Mouse (Mus musculus): ENCODE data around the gene Satb1. TPM values are rescaled to one million over a fixed set of nuclear protein-coding genes. Genes with fewer than 3 reads are reported as not detected.
A peak's percentile ranks its signal among the peaks of the same experiment; 100 is the strongest.

The Satb1 gene
- polyA plus RNA-seq, 1 experiment from 2014 or later: 24.2 TPM

GRCm38 (mm10) chr17:51790387-51791060 lies 42.6 kb downstream of the Satb1 start:
- H3K4me2 ChIP-seq (ENCODE audit: low read length): peak overlapping the region; percentile 12
- no peaks in the 10 kb centered on the region for H3K27me3 ChIP-seq (replicated peaks; ENCODE audit: control insufficient read depth, insufficient read depth, low read length)
- 0 out of 2 replicates have a peak, but pooled peaks cover 10% of the 10 kb centered on the region for H3K36me3 ChIP-seq (ENCODE audit: control insufficient read depth, insufficient read depth, low read length)
- WGBS: 8% methylated on average over 8 of the region's 8 CpGs
- H3K4me1 ChIP-seq (ENCODE audit: control insufficient read depth, insufficient read depth, low read length): peaks cover 15% of the 10 kb centered on the region
- H3K9me3 ChIP-seq (replicated peaks; ENCODE audit: control insufficient read depth, low read length): no peaks in the 10 kb centered on the region
- peak overlapping the region; percentile 30; the same call in 1 of the 2 replicates for H3K9ac ChIP-seq (ENCODE audit: low read length)
- peak overlapping the region; percentile 61 for H3K27ac ChIP-seq (ENCODE audit: low read depth, low read length)
- ATAC-seq (peak; percentile 92), DNase-seq (ENCODE audit: low spot score) (peak; percentile 69)
- no peak overlapping the region for H3K4me3 ChIP-seq (ENCODE audit: low read depth, low read length)

DNA sequence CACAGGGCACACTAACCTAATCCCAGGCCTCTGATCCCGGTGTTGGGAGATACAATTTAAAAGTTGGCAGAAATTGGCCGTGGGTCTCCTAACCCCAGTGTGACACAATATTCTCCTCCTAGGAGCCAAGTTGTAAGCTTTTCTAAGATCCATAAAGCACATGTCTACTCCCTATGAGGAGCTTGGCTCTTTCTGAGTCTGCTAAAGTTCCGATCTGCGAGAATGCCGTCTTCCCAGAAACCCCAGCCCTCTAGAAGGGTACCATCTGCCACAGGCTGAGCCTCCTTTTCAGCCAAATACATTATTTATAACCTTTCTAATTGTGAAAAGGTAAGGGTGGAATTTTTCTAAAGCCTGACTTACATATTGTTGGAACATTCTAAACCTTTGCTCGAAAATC lies 43.3 kb downstream of the Satb1 start:
- Histone ChIP-seq H3K36me3 (ENCODE audit: control insufficient read depth, insufficient read depth, low read length) (peaks cover 13% of the 10 kb centered on the region; the same call in 1 of the 2 replicates), H3K4me3 (ENCODE audit: low read depth, low read length) (no peak overlapping the region), H3K4me2 (ENCODE audit: low read length) (no peak overlapping the region), H3K9ac (ENCODE audit: low read length) (no peak overlapping the region), H3K9me3 (replicated peaks; ENCODE audit: control insufficient read depth, low read length) (no peaks in the 10 kb centered on the region), H3K4me1 (ENCODE audit: control insufficient read depth, insufficient read depth, low read length) (peaks cover 16% of the 10 kb centered on the region), H3K27ac (ENCODE audit: low read depth, low read length) (no peak overlapping the region), H3K27me3 (replicated peaks; ENCODE audit: control insufficient read depth, insufficient read depth, low read length) (no peaks in the 10 kb centered on the region)
- ATAC-seq (peak; percentile 45; the same call in 1 of the 2 replicates), DNase-seq (ENCODE audit: low spot score) (peak; percentile 49)
- 62% methylated on average over 6 of the region's 6 CpGs for WGBS

- no peak overlapping the region for H3K4me3 ChIP-seq (ENCODE audit: low read depth, low read length)
- no peak for ATAC-seq
Observed at GRCm38 (mm10) chr17:51789098-51789497, 44.0 kb downstream of the Satb1 start.

DNA sequence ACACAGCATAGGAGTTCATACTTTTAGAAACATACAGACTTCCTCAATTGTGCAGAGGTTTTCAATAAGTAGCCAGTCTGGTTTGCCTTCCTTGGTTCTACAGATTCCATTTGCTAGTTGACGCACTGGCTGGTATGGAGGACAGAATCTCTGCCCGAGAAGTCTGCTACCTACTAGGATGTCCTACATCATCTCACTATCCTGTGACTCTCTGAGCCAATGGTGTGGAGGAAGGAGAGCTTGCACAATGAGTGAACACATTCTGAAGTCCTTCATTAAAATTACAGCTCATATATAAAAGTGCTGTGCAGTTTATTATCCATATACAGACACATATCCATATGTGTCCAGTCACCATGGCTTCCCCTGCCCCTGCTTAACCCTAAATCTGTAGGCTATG lies 45.1 kb downstream of the Satb1 start:
- Histone ChIP-seq H3K36me3 (ENCODE audit: control insufficient read depth, insufficient read depth, low read length) (peaks cover 8% of the 10 kb centered on the region), H3K9ac (ENCODE audit: low read length) (no peak overlapping the region)
- no peak for DNase-seq (ENCODE audit: low spot score)

More at GRCm38 (mm10) chr17:51789098-51789497, 44.0 kb downstream of the Satb1 start:
- H3K4me2 ChIP-seq (ENCODE audit: low read length): no peak overlapping the region
- WGBS: 92% methylated on average over 4 of the region's 4 CpGs
- peaks cover 16% of the 10 kb centered on the region for H3K4me1 ChIP-seq (ENCODE audit: control insufficient read depth, insufficient read depth, low read length)
- DNase-seq (ENCODE audit: low spot score): no peak
- no peak overlapping the region for H3K27ac ChIP-seq (ENCODE audit: low read depth, low read length)
- H3K9ac ChIP-seq (ENCODE audit: low read length): no peak overlapping the region
- H3K27me3 ChIP-seq (replicated peaks; ENCODE audit: control insufficient read depth, insufficient read depth, low read length): no peaks in the 10 kb centered on the region
- no peaks in the 10 kb centered on the region for H3K9me3 ChIP-seq (replicated peaks; ENCODE audit: control insufficient read depth, low read length)
- peaks cover 10% of the 10 kb centered on the region; the same call in 1 of the 2 replicates for H3K36me3 ChIP-seq (ENCODE audit: control insufficient read depth, insufficient read depth, low read length)

DNA sequence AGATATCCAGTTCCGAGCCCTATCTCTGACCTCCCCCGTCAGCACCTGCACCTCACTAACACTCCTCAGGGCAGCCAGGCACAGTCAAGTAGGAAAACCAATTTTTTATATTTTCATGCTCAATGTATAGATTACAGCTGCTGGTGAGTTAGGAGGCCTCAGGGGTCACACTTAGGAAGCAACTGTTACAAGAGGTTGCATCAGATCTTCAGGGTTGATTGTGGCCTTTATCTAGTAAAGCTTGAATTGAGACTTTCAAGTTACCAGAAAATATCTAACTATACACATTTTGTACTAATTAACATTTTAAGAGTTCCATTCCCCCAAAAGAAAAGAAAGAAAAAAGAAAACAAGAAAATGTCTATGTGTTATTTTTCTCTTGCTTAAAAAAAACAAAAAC lies 47.0 kb downstream of the Satb1 start:
- Histone ChIP-seq H3K9ac (ENCODE audit: low read length) (no peak overlapping the region), H3K4me3 (ENCODE audit: low read depth, low read length) (no peak overlapping the region), H3K9me3 (replicated peaks; ENCODE audit: control insufficient read depth, low read length) (no peaks in the 10 kb centered on the region), H3K4me2 (ENCODE audit: low read length) (no peak overlapping the region), H3K36me3 (ENCODE audit: control insufficient read depth, insufficient read depth, low read length) (peaks cover 20% of the 10 kb centered on the region), H3K4me1 (ENCODE audit: control insufficient read depth, insufficient read depth, low read length) (peaks cover 16% of the 10 kb centered on the region), H3K27me3 (replicated peaks; ENCODE audit: control insufficient read depth, insufficient read depth, low read length) (no peaks in the 10 kb centered on the region), H3K27ac (ENCODE audit: low read depth, low read length) (no peak overlapping the region)
- 96% methylated on average over 2 of the region's 2 CpGs for WGBS
- no peak for ATAC-seq
- no peak for DNase-seq (ENCODE audit: low spot score)

More for the DNA sequence above, 45.1 kb downstream of the Satb1 start:
- Histone ChIP-seq H3K4me1 (ENCODE audit: control insufficient read depth, insufficient read depth, low read length) (peaks cover 16% of the 10 kb centered on the region), H3K4me3 (ENCODE audit: low read depth, low read length) (no peak overlapping the region), H3K4me2 (ENCODE audit: low read length) (no peak overlapping the region), H3K27me3 (replicated peaks; ENCODE audit: control insufficient read depth, insufficient read depth, low read length) (no peaks in the 10 kb centered on the region), H3K27ac (ENCODE audit: low read depth, low read length) (no peak overlapping the region), H3K9me3 (replicated peaks; ENCODE audit: control insufficient read depth, low read length) (no peaks in the 10 kb centered on the region)
- 97% methylated on average over 2 of the region's 2 CpGs for WGBS
- no peak for ATAC-seq

GRCm38 (mm10) chr17:51784935-51785334 lies 48.2 kb downstream of the Satb1 start:
- H3K9me3 ChIP-seq (replicated peaks; ENCODE audit: control insufficient read depth, low read length): no peaks in the 10 kb centered on the region
- H3K27me3 ChIP-seq (replicated peaks; ENCODE audit: control insufficient read depth, insufficient read depth, low read length): no peaks in the 10 kb centered on the region
- ATAC-seq (no peak), DNase-seq (ENCODE audit: low spot score) (no peak)
- no peak overlapping the region for H3K27ac ChIP-seq (ENCODE audit: low read depth, low read length)
- H3K4me3 ChIP-seq (ENCODE audit: low read depth, low read length): no peak overlapping the region
- no peak overlapping the region for H3K4me2 ChIP-seq (ENCODE audit: low read length)
- 70% methylated on average over 9 of the region's 9 CpGs for WGBS
- H3K4me1 ChIP-seq (ENCODE audit: control insufficient read depth, insufficient read depth, low read length): peaks cover 7% of the 10 kb centered on the region
- H3K36me3 ChIP-seq (ENCODE audit: control insufficient read depth, insufficient read depth, low read length): peaks cover 20% of the 10 kb centered on the region
- no peak overlapping the region for H3K9ac ChIP-seq (ENCODE audit: low read length)

DNA sequence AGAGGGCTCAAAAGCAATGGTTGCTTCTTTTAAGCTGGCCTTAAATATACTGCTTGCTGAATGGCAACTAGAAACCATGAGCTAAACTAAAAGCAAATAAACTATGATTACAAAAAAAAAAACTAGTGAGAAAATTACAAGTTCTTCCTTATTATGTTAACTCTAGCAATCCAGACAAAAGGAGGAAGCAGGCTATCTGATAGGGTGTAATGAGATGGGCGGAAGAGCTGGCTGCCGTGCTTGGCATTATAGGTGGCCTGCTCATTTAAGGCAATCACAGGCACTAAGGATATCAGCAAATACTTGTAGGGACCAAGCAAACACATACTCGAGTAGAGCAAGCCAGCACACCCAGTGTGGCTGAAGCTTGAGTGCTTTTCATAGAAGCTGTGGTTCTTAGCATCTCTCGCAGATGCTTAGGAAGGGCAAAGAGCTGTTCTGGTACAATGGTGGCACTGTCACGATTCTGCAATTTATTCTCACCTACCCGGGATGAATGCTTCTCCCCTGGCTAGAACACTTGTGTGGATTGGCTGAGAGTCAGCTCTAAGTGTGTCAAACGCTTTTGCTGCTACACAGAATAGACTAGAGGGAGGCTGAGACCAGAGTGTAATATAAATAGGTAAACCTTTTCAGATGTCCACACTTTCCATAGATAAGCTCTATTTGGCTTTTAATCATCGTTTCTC lies 49.4 kb downstream of the Satb1 start:
- WGBS: 84% methylated on average over 8 of the region's 8 CpGs
- no peak for ATAC-seq
- no peaks in the 10 kb centered on the region for H3K9me3 ChIP-seq (replicated peaks; ENCODE audit: control insufficient read depth, low read length)
- no peaks in the 10 kb centered on the region for H3K27me3 ChIP-seq (replicated peaks; ENCODE audit: control insufficient read depth, insufficient read depth, low read length)
- no peak overlapping the region for H3K27ac ChIP-seq (ENCODE audit: low read depth, low read length)
- H3K9ac ChIP-seq (ENCODE audit: low read length): no peak overlapping the region
- H3K36me3 ChIP-seq (ENCODE audit: control insufficient read depth, insufficient read depth, low read length): peaks cover 20% of the 10 kb centered on the region
- DNase-seq (ENCODE audit: low spot score): no peak
- peaks cover 3% of the 10 kb centered on the region for H3K4me1 ChIP-seq (ENCODE audit: control insufficient read depth, insufficient read depth, low read length)
- no peak overlapping the region for H3K4me3 ChIP-seq (ENCODE audit: low read depth, low read length)
- no peak overlapping the region for H3K4me2 ChIP-seq (ENCODE audit: low read length)

- ATAC-seq: no peak
- WGBS: 86% methylated on average over 11 of the region's 11 CpGs
Observed at GRCm38 (mm10) chr17:51780036-51780435, 53.1 kb downstream of the Satb1 start.

GRCm38 (mm10) chr17:51778961-51779360 lies 54.1 kb downstream of the Satb1 start:
- H3K4me3 ChIP-seq (ENCODE audit: low read depth, low read length): no peak overlapping the region
- no peak overlapping the region for H3K9ac ChIP-seq (ENCODE audit: low read length)
- no peaks in the 10 kb centered on the region for H3K9me3 ChIP-seq (replicated peaks; ENCODE audit: control insufficient read depth, low read length)
- H3K4me2 ChIP-seq (ENCODE audit: low read length): no peak overlapping the region
- no peaks in the 10 kb centered on the region for H3K27me3 ChIP-seq (replicated peaks; ENCODE audit: control insufficient read depth, insufficient read depth, low read length)
- no peak overlapping the region for H3K27ac ChIP-seq (ENCODE audit: low read depth, low read length)
- 79% methylated on average over 2 of the region's 2 CpGs for WGBS
- no peaks in the 10 kb centered on the region; the same call in none of the 2 replicates for H3K4me1 ChIP-seq (ENCODE audit: control insufficient read depth, insufficient read depth, low read length)
- DNase-seq (ENCODE audit: low spot score) (no peak), ATAC-seq (no peak)
- peaks cover 18% of the 10 kb centered on the region for H3K36me3 ChIP-seq (ENCODE audit: control insufficient read depth, insufficient read depth, low read length)

More at GRCm38 (mm10) chr17:51780036-51780435, 53.1 kb downstream of the Satb1 start:
- H3K4me2 ChIP-seq (ENCODE audit: low read length): no peak overlapping the region
- H3K9me3 ChIP-seq (replicated peaks; ENCODE audit: control insufficient read depth, low read length): no peaks in the 10 kb centered on the region
- H3K4me1 ChIP-seq (ENCODE audit: control insufficient read depth, insufficient read depth, low read length): no peaks in the 10 kb centered on the region; the same call in none of the 2 replicates
- no peak for DNase-seq (ENCODE audit: low spot score)
- no peaks in the 10 kb centered on the region for H3K27me3 ChIP-seq (replicated peaks; ENCODE audit: control insufficient read depth, insufficient read depth, low read length)
- no peak overlapping the region for H3K27ac ChIP-seq (ENCODE audit: low read depth, low read length)
- peaks cover 22% of the 10 kb centered on the region for H3K36me3 ChIP-seq (ENCODE audit: control insufficient read depth, insufficient read depth, low read length)
- H3K9ac ChIP-seq (ENCODE audit: low read length): no peak overlapping the region
- H3K4me3 ChIP-seq (ENCODE audit: low read depth, low read length): no peak overlapping the region

Measured in forebrain, embryonic 14.5 days (tissue).